Mouse (Mus musculus) heart, embryonic 15.5 days (tissue): ENCODE results near the gene Eif4e. TPM values are rescaled to one million over a fixed set of nuclear protein-coding genes. Genes with fewer than 3 reads are reported as not detected.
A peak's percentile ranks its signal among the peaks of the same experiment; 100 is the strongest.

Experiments
- ATAC-seq: fragments of 200-750 bp; cut with Nextera tagmentation; replicated peaks from 2 replicates; pipeline ENCODE4 v1.8.0; 2017; ENCODE audit warnings: low read depth, moderate TSS enrichment; ENCODE audit not compliant: insufficient number of reproducible peaks, insufficient read depth, low FRiP score
- H3K27ac ChIP-seq: fragments of 300-500 bp; sonication (generic); 2 replicates; pipeline ENCODE4 v1.5.1; 2015; ENCODE audit warnings: mild to moderate bottlenecking, inconsistent platforms
- H3K27me3 ChIP-seq: fragments of 300-500 bp; sonication (generic); 2 replicates; pipeline ENCODE4 v1.6.1; 2015; ENCODE audit warnings: inconsistent platforms
- H3K36me3 ChIP-seq: fragments of 300-500 bp; sonication (generic); 2 replicates; pipeline ENCODE4 v1.6.1; 2015; ENCODE audit warnings: mild to moderate bottlenecking, inconsistent platforms
- H3K4me1 ChIP-seq: fragments of 300-500 bp; sonication (generic); replicated peaks from 2 replicates; pipeline ENCODE4 v1.6.1; 2015; ENCODE audit warnings: inconsistent platforms
- H3K4me2 ChIP-seq: fragments of 300-500 bp; sonication (generic); 2 replicates; pipeline ENCODE4 v1.6.1; 2015; ENCODE audit warnings: inconsistent platforms, mild to moderate bottlenecking, moderate library complexity
- H3K4me3 ChIP-seq: fragments of 300-500 bp; sonication (generic); 2 replicates; pipeline ENCODE4 v1.5.1; 2015; ENCODE audit warnings: mild to moderate bottlenecking, inconsistent platforms
- H3K9ac ChIP-seq: fragments of 300-500 bp; sonication (generic); 2 replicates; pipeline ENCODE4 v1.6.1; 2015; ENCODE audit warnings: mild to moderate bottlenecking, inconsistent platforms
- H3K9me3 ChIP-seq: fragments of 300-500 bp; sonication (generic); replicated peaks from 2 replicates; pipeline ENCODE4 v1.6.1; 2016; ENCODE audit warnings: inconsistent platforms
- WGBS: fragments of 180-500 bp; shearing (Covaris S2); methylation state at CpG from one replicate; pipeline ENCODE4 v1.1.7; 2015; ENCODE audit warnings: mixed read lengths; 5-methylcytosine and 5-hydroxymethylcytosine counted together
- polyA plus RNA-seq: library from polyadenylated mRNA; unstranded; fragments of >200 nt; fragmentation: Nextera tagmentation; extraction: Ambion mirVana; gene quantifications from 2 replicates; pipeline ENCODE4 v1.2.1, GENCODE M21; 2015

Gene Eif4e
- polyA plus RNA-seq, 1 experiment from 2014 or later = 207 TPM

DNA sequence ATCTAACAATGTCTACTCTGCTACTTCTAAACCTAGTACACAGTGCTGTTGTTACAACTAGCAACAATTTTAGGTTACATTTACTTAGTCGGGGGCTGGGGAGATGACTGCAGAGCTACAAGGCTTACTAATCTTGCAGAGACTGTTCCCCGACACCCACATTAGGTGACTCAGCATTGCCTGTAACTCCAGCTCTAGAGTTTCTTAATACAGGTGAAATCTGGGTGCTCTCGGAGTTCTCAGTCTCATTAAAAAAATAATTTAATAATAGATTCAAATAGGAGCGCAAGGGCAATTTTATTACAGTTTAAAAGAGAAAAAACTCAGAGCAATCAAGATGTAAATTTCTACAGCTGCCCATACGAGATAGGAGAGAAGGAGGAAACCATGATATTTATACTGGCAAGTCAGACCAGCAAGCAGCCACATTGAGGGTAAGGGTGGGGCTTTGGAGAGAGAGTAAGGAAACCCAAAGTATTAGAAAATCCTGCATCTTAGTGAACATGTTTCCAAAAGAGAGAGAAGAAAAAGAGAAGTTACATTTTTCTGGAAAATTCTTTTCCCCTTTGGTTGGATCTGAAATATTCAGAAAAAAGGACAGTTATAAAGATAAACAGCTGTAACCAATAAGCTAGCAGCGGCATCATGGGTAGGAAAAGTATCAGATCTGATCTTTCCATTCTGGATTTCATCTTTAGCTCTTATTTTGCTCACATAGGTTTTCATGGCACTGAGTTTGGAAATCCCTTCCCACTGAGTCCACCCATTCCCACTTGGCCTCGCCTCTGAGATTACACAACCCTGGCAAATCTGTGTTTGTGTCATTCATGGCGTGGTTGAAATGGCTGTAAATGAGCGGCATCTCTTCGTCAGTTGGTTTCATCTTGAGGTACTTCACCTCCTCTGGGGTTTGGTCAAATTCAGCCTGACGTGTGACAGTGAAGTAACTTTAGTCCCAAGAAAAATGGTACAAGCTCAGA is 30.5 kb upstream of the Eif4e start:
- Histone ChIP-seq H3K4me3 (no peak overlapping the region), H3K27ac (no peak overlapping the region), H3K9ac (no peak overlapping the region), H3K9me3 (no peaks in the 10 kb centered on the region), H3K27me3 (no peaks in the 10 kb centered on the region), H3K36me3 (no peaks in the 10 kb centered on the region), H3K4me1 (no peaks in the 10 kb centered on the region), H3K4me2 (no peak overlapping the region)
- WGBS = 71% methylated on average over 11 of the region's 11 CpGs
- no peak for ATAC-seq

DNA sequence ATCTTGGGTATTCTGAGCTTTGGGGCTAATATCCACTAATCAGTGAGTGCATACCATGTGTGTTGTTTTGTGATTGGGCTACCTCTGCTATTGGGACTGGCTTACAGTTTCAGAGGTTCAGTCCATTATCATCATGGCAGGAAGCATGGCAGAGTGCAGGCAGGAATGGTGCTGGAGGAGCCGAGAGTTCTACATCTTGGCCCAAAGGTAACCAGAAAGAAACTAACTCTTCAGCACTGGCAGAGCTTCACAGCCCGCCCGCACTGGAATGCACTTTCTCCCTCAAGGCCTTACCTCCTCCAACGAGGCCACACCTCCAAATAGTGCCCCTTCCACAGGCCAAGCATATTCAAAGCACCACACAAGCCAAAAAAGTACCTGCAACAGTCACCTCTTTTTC is 27.2 kb upstream of the Eif4e start:
- Histone ChIP-seq H3K36me3 (no peaks in the 10 kb centered on the region), H3K4me2 (no peak overlapping the region), H3K27ac (no peak overlapping the region), H3K4me3 (no peak overlapping the region), H3K27me3 (no peaks in the 10 kb centered on the region), H3K4me1 (no peaks in the 10 kb centered on the region; the same call in 1 of the 2 replicates), H3K9me3 (no peaks in the 10 kb centered on the region), H3K9ac (no peak overlapping the region)
- no peak for ATAC-seq
- 55% methylated on average over 4 of the region's 4 CpGs for WGBS

DNA sequence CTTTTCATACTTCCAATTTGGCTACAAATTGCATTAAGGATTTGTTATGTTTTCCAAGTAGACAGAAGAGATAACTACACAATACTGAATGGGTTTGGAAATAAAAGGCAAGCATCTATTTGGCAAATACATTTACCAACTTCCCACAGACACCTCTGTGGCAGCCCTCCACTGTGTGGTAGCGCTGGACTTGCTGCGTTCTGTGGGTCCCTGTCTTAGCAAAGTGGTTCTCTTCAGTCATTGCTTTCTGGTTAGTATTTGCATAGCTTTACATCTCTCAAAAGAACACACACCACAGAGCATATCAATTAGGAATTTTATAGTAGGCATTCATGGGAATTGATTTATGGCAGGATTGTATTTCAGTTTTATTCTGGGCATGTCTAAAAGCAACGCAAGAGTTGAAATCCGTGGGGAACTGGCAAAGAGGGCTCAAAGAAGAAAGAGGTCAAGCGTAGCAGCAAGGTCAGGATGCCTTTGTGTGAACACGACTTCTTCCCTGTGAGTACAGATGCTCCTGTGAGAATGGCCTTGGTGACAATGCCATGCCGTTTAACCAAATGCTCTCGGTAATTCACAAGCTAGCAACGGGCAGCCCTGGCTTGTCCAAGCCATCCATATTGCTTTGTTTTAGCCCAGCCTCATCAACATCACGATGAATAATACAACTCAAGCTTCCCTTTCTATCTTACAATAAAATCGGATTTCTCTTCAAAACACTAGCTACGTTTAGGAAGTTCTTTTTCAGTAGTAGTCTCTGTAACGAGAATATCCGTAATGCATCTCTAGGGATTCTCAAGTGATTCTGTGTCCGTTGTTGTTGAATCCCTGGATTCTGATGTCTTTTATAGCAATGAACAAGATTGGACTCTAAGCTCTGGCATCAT is 25.9 kb upstream of the Eif4e start:
- ATAC-seq = no peak
- Histone ChIP-seq H3K4me2 (no peak overlapping the region), H3K4me3 (no peak overlapping the region), H3K27ac (no peak overlapping the region), H3K27me3 (no peaks in the 10 kb centered on the region), H3K4me1 (no peaks in the 10 kb centered on the region; the same call in 1 of the 2 replicates), H3K9me3 (no peaks in the 10 kb centered on the region), H3K9ac (no peak overlapping the region), H3K36me3 (no peaks in the 10 kb centered on the region)
- WGBS = 77% methylated on average over 15 of the region's 15 CpGs

DNA sequence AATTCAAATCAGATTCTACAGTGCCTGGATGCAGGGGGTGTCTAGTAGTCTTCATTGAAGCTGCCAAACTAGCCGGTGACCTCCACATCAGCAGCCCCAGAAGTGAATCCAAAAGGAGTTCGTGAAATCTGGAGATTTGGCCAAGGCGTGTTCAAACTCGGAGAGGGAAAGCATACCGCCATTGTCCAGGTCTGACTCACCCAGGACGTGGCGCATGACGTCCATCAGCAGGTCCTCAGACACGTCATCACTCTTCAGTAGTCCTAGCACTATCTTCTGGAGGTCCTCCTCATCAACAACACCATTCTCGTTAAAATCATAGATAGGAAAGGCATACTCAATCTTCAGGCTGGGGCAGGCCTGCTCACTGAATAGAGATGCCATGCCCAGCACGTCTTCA is 22.2 kb upstream of the Eif4e start:
- Histone ChIP-seq H3K27me3 (no peaks in the 10 kb centered on the region), H3K36me3 (no peaks in the 10 kb centered on the region), H3K4me2 (peak overlapping the region; percentile 23; the same call in 1 of the 2 replicates), H3K27ac (no peak overlapping the region), H3K9me3 (no peaks in the 10 kb centered on the region), H3K4me3 (no peak overlapping the region), H3K4me1 (no peaks in the 10 kb centered on the region; the same call in 1 of the 2 replicates), H3K9ac (no peak overlapping the region)
- WGBS = 33% methylated on average over 11 of the region's 11 CpGs
- ATAC-seq = peak; percentile 43; the same call in 1 of the 2 replicates

DNA sequence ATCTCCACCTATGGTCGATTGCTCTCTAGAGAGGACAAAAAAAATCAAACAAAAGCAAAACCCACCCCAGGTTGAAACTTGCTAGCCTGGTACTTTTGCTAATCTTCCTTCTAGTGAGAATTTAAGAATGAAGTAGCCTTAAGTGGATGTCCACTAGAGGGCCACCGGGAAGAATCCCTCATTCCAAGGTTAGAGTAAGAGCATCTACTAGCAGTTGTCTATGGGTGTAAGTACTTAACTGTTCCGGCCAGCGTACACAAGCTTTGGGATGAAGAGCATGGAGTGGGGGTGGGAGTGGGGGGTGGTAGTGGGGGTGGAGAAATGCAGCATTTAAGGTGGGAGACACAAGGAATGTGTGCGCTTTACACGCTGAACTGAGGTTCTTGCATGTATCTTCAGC is 19.2 kb upstream of the Eif4e start:
- no peak overlapping the region for H3K4me2 ChIP-seq
- no peaks in the 10 kb centered on the region; the same call in 1 of the 2 replicates for H3K4me1 ChIP-seq
- H3K9me3 ChIP-seq = no peaks in the 10 kb centered on the region
- no peak for ATAC-seq
- H3K27me3 ChIP-seq = no peaks in the 10 kb centered on the region
- WGBS = 52% methylated on average over 6 of the region's 6 CpGs
- H3K36me3 ChIP-seq = no peaks in the 10 kb centered on the region
- no peak overlapping the region for H3K4me3 ChIP-seq
- H3K9ac ChIP-seq = no peak overlapping the region
- no peak overlapping the region for H3K27ac ChIP-seq

DNA sequence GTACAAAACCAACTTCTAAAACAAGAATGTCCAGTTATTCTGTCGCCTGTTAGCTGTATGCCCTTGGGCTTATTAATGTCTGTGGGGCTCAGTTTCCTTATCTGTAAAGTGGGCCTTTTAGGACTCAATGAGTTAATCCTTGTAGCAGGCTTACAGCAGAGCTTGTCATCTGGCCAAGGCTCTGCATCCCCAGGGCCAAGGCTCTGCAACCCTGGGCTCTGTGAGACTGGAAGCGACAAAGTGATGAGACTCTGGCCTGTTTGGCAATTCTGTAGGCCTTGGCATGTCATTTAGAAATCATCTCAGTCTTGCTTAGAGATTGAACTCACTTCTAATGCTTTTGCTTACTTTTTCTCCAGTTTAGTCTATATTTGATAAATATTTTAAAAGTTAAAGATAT is 16.4 kb upstream of the Eif4e start:
- H3K36me3 ChIP-seq = no peaks in the 10 kb centered on the region
- no peaks in the 10 kb centered on the region for H3K9me3 ChIP-seq
- H3K4me3 ChIP-seq = no peak overlapping the region
- H3K27me3 ChIP-seq = no peaks in the 10 kb centered on the region
- no peak for ATAC-seq
- no peak overlapping the region for H3K4me2 ChIP-seq
- H3K27ac ChIP-seq = no peak overlapping the region
- WGBS = 73% methylated on average over 2 of the region's 2 CpGs
- no peak overlapping the region for H3K9ac ChIP-seq
- no peaks in the 10 kb centered on the region for H3K4me1 ChIP-seq

DNA sequence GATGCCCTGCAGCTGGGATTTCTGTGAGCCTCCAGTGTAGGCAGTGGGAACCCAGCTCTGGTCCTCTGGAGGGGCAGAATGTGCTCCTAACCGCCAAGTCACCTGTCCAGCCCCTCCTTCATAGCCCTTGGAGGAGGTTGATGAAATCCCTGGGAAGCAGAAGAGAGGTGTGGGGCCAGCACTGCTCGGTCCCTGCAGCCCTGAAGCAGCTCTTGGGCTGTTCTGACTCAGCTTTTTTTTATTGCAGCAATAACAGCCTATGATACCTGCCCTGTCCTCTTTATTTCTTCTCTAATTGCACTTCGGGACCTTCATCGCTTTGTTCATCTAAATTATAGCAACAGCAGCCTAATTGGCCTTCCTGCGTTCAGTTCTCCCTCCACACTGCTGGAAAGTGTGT is 15.5 kb upstream of the Eif4e start:
- 77% methylated on average over 5 of the region's 5 CpGs for WGBS
- H3K27ac ChIP-seq = no peak overlapping the region
- no peaks in the 10 kb centered on the region for H3K9me3 ChIP-seq
- no peak for ATAC-seq
- no peaks in the 10 kb centered on the region for H3K4me1 ChIP-seq
- H3K4me2 ChIP-seq = no peak overlapping the region
- H3K4me3 ChIP-seq = no peak overlapping the region
- H3K36me3 ChIP-seq = no peaks in the 10 kb centered on the region
- no peaks in the 10 kb centered on the region for H3K27me3 ChIP-seq
- H3K9ac ChIP-seq = no peak overlapping the region

DNA sequence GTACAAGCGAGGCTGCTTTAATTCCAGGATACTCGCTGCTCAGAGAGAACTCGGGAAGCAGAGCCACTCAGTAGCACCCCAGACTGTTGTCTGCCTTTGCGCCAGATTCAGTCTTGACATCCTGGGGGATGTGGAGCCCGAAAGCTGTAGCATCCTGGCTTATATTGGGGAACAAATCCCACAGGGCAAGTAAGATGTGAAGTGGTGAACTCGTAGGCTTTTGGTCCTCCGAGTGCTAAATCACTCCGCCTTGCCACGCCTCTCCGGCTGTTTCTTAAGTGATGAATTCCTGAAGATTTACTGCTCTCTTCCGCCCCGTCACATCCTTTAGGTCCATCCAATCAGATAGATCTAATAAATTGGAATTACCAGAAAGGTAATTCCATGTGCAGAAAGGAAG is 12.7 kb upstream of the Eif4e start:
- Histone ChIP-seq H3K4me1 (no peaks in the 10 kb centered on the region), H3K27ac (no peak overlapping the region), H3K4me3 (no peak overlapping the region), H3K9ac (no peak overlapping the region), H3K4me2 (no peak overlapping the region), H3K9me3 (no peaks in the 10 kb centered on the region), H3K27me3 (no peaks in the 10 kb centered on the region), H3K36me3 (no peaks in the 10 kb centered on the region)
- ATAC-seq = no peak
- WGBS = 71% methylated on average over 12 of the region's 12 CpGs

DNA sequence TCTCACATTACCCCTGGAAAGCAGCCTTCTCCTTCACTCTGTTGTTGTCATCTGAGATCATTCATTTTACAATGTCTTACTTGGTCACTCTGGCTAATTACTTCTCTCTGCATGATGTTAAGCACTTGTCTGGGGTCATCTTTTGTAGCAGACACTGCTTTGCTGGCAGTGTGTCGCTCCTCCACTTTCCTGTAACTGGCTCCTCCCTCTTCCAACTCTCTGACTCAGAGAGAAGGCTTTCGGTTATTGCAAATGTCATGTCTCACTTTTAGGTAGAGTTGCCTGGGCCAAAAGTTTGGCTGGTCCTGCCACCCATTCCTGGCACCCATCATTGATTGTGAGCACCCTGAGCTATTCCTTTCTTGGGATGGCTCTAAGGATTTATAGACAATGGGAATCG is 11.2 kb upstream of the Eif4e start:
- Histone ChIP-seq H3K9ac (no peak overlapping the region), H3K36me3 (no peaks in the 10 kb centered on the region), H3K4me1 (no peaks in the 10 kb centered on the region), H3K27me3 (no peaks in the 10 kb centered on the region), H3K4me2 (no peak overlapping the region), H3K4me3 (no peak overlapping the region), H3K27ac (no peak overlapping the region), H3K9me3 (no peaks in the 10 kb centered on the region)
- no peak for ATAC-seq
- WGBS = 61% methylated on average over 3 of the region's 3 CpGs

DNA sequence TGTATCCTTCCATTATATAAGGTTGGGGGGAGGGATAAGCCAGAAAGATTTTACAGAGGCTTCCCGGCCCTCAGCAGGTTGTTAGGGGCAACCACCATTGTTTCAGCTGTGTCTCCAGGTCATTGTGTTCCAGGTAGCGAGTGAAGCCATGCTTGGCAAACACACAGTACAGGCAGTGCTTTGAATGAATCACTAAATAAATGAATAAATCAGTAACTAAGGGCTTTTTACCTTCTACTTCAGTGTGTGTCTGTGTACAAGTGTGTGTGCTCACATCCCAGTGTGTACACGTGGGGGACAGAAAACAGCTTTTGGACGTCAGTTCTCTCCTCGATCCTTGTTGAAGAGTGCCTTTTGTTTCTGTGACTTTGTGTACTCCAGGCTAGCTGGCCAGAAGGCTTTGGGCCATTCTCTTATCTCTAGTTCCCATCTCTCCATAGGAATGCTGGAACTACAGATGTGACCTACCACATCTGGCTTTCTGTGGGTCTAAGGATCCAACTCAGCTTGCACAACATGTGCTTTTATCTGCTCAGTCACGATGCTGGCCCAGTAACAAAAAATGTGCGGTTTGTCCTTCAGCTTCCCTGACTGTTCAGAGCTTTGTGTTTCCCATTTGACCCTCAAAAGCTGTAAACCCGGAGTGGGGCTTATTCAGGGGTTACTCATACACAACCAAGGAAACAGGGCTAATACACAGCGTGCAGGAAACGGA is 10.2 kb upstream of the Eif4e start:
- Histone ChIP-seq H3K4me1 (no peaks in the 10 kb centered on the region), H3K9ac (no peak overlapping the region), H3K27me3 (no peaks in the 10 kb centered on the region), H3K4me2 (no peak overlapping the region), H3K36me3 (no peaks in the 10 kb centered on the region), H3K4me3 (no peak overlapping the region), H3K27ac (no peak overlapping the region), H3K9me3 (no peaks in the 10 kb centered on the region)
- 66% methylated on average over 10 of the region's 10 CpGs for WGBS
- ATAC-seq = no peak

DNA sequence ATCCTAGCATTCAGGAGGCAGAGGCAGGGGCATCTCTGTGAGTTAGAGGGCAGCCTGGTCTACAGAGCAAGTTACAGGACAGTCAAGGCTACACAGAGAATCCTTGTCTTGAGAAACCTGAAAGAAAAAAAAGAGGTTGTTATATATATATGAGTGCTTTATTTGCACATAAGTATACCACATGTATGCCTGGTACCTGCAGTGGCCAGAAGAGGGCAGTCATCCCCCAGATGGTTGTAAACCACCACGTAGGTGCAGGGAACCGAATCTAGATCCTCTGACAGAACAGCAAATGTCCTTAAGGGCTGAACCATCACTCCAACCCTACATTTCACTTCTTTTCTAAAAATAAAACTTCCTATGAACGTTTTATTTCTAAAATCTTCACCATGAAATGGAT is 8.1 kb upstream of the Eif4e start:
- Histone ChIP-seq H3K4me1 (no peaks in the 10 kb centered on the region), H3K4me3 (no peak overlapping the region), H3K27me3 (no peaks in the 10 kb centered on the region), H3K9me3 (no peaks in the 10 kb centered on the region), H3K36me3 (no peaks in the 10 kb centered on the region), H3K4me2 (no peak overlapping the region), H3K9ac (no peak overlapping the region), H3K27ac (no peak overlapping the region)
- no peak for ATAC-seq
- whole genome bisulfite sequencing = 57% methylated on average over 3 of the region's 3 CpGs
